Mouse (Mus musculus) brain, embryonic 14.5 days (tissue): ENCODE data around the gene Mmp27.

Experiments used
- CTCF ChIP-seq: fragments of 200-500 bp; IDR thresholded peaks from 2 replicates; pipeline ENCODE4 v1.5.1; 2012; ENCODE audit warnings: inconsistent platforms, mild to moderate bottlenecking, moderate library complexity, borderline replicate concordance; ENCODE audit not compliant: insufficient read depth, insufficient read length; ENCODE audit errors: extremely low read depth
- POLR2A ChIP-seq: fragments of 200-500 bp; IDR thresholded peaks from 2 replicates; pipeline ENCODE4 v1.6.1; 2012; ENCODE audit warnings: mild to moderate bottlenecking, inconsistent platforms, borderline replicate concordance; ENCODE audit not compliant: poor library complexity, insufficient read depth, insufficient read length, severe bottlenecking; ENCODE audit errors: extremely low read depth

DNA sequence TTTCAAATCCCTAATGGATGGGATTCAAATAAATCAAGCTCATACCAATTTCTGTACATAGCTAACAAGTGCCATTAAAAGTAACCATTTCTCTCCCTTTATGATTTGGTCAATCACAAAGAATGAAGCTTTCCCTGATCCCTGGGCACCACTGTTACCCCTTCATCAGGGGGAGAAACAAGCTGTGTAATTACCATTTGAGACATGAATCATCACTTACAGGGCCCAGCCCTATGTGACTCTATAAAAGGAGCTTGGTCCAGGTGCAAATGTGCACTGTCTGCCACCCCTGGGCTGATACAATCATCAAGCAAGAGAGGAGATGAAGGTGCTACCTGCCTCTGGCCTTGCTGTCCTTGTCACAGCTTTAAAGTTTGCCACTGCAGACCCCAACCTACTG lies 56.7 kb downstream of the Mmp27 start, which contains the start of gene Mmp20:
- TF ChIP-seq CTCF (no peak), POLR2A (no peak)
